Mouse (Mus musculus): Measurements from ENCODE around the gene Lrrc8e.

- TF ChIP-seq CTCF (IDR thresholded peaks at IDR 0.05; ENCODE audit: low read depth) (no peak), EP300 (IDR thresholded peaks at IDR 0.05; ENCODE audit: low read depth) (no peak)
Observed at GRCm38 (mm10) chr8:4249213-4249612, 22.6 kb downstream of the Lrrc8e start.

Measured in liver, postnatal 0 days (tissue).